Mouse (Mus musculus): ENCODE data around the gene Pde6g.

DNA sequence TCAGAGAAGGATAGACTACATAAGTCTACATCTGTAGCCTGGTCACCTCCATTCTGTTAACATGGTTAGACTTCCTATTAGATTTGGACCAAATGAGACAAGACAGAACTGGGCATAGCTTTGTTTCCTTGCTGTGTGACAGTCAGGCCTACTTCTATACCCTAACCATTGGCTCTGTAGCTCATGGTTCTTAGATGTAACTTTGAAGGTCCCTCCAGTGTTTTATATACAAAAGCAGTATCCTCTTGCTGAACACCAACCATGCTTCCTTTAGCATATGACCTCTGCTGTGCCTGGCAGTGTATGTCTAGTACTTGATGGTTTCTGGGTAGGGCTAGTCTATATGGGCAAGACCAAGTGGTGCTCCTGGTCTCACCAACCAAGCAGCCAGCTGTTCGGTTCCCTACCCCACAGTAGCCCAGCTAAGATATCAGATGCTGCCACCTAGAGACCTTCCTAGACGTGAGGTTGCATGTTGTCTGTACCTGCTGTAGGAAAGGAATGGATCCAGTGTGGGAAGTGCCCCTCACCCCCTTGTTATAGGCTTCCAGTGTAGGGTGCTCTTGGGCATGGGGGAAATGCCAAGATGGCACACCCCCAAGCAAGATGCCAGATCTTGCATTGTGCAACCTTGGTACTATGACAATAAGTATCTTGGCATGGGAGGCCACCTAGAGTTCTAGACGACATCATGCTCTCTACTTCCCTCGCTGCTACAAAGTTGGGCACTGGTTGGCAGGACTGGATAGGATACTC, 37.2 kb upstream of the Pde6g start:
- TF ChIP-seq EP300 (IDR thresholded peaks at IDR 0.05; ENCODE audit: insufficient read depth, low read depth, low read length) (no peak), CTCF (IDR thresholded peaks at IDR 0.05) (no peak)
